ENCODE assay signal across 8 mouse cellular contexts in the genomic region with DNA sequence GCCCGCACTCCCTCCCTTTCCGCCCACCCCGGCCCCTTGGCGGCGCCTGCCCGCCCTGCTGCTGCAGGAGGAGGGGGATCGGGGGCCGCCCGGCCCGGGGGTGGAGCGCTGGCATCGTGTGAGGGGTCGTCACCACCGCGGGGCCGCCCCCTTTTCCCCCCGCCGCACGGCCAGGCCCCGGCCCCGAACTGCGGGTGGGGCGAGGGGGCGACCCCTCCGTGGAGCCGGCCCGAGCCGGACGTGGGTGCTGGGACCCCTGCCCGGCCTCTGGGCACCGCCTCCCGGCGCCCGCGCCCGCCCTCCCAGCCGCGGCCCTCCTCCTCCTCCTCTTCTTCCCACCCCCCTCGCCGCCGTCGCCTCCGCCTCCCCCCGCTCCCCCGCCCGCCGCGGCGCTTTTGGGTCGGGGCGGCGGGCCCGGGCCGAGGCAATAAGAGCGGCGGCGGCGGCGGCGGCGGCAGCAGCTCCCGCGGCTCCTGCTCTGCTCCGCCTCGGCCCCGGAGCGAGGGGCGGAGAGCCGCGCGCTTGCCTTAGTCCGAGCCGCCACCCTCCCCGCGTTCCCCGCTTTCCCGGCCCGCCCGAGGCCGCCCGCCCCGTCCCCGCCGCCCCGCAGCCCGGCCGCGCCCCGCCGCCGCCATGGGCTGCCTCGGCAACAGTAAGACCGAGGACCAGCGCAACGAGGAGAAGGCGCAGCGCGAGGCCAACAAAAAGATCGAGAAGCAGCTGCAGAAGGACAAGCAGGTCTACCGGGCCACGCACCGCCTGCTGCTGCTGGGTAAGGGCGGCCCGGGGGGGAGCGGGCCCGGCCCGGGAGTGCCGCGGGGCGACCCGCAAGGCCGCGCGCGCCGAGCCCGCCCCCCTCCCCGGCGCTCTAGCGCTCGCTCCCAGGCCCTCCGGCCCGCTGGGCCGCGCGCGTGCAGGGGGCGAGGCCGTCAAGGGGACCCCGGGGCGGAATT. TPM values are rescaled to one million over a fixed set of nuclear protein-coding genes. Genes with fewer than 3 reads are reported as not detected.
DNase-seq lines count a peak whose midpoint lies in the region; ATAC-seq lines count a peak whose summit lies in the region.

No protein-coding gene starts in this region.

- 0 out of 2 replicates have a peak, but pooled peaks cover 9% of the 10 kb centered on the region for H3K36me3 ChIP-seq in embryonic facial prominence, embryonic 13.5 days
- peaks cover 7% of the 10 kb centered on the region; the same call in 1 of the 2 replicates for H3K36me3 ChIP-seq in liver, embryonic 11.5 days (ENCODE audit: control insufficient read depth, insufficient read depth, low read length)
- no peaks in the 10 kb centered on the region for H3K36me3 ChIP-seq in stomach, embryonic 15.5 days

- ATAC-seq in embryonic facial prominence, embryonic 13.5 days (ENCODE audit: insufficient number of reproducible peaks, insufficient read depth, low FRiP score, low TSS enrichment, low read depth) = peak; percentile 91
- ATAC-seq in liver, embryonic 11.5 days (replicated peaks; ENCODE audit: low FRiP score) = peak; percentile 61
- peak; percentile 81 for ATAC-seq in stomach, embryonic 15.5 days (ENCODE audit: insufficient read depth, low FRiP score, low read depth)

- H3K4me2 ChIP-seq in embryonic facial prominence, embryonic 13.5 days = peak overlapping the region; percentile 72
- H3K4me2 ChIP-seq in liver, embryonic 11.5 days = peak overlapping the region; percentile 87
- peak overlapping the region; percentile 74 for H3K4me2 ChIP-seq in stomach, embryonic 15.5 days

- peaks cover 34% of the 10 kb centered on the region for H3K4me1 ChIP-seq in embryonic facial prominence, embryonic 13.5 days
- H3K4me1 ChIP-seq in liver, embryonic 11.5 days (replicated peaks; ENCODE audit: control insufficient read depth, insufficient read depth, low read length) = peaks cover 34% of the 10 kb centered on the region
- peaks cover 22% of the 10 kb centered on the region for H3K4me1 ChIP-seq in stomach, embryonic 15.5 days

- H3K9ac ChIP-seq in embryonic facial prominence, embryonic 13.5 days = peak overlapping the region; percentile 100
- H3K9ac ChIP-seq in liver, embryonic 11.5 days (ENCODE audit: low read depth, low read length) = peak overlapping the region; percentile 87
- peak overlapping the region; percentile 97 for H3K9ac ChIP-seq in stomach, embryonic 15.5 days

- H3K9me3 ChIP-seq in embryonic facial prominence, embryonic 13.5 days = peaks cover 3% of the 10 kb centered on the region; the same call in 1 of the 2 replicates
- H3K9me3 ChIP-seq in liver, embryonic 11.5 days (ENCODE audit: control insufficient read depth, low read length) = peaks cover 7% of the 10 kb centered on the region; the same call in 1 of the 2 replicates
- no peaks in the 10 kb centered on the region for H3K9me3 ChIP-seq in stomach, embryonic 15.5 days

- WGBS in embryonic facial prominence, embryonic 13.5 days = under 1% methylated on average over 84 of the region's 131 CpGs
- WGBS in liver, embryonic 11.5 days = under 1% methylated on average over 96 of the region's 131 CpGs
- WGBS in stomach, embryonic 15.5 days = 1% methylated on average over 74 of the region's 131 CpGs

- DNase-seq in 3134 (ENCODE audit: extremely low read depth, insufficient read length, low spot score) = peak; percentile 88
- DNase-seq in adrenal gland, postnatal 25 days = peak; percentile 91
- peak; percentile 67 for DNase-seq in heart, adult 8-10 months (ENCODE audit: low spot score)
- peak; percentile 74 for DNase-seq in kidney, adult 9 months
- DNase-seq in liver, embryonic 11.5 days (ENCODE audit: low spot score) = peak; percentile 87
- peak; percentile 88 for DNase-seq in neural tube, embryonic 10.5 days (ENCODE audit: extremely low spot score, low spot score)

- peak overlapping the region; percentile 83 for H3K4me3 ChIP-seq in embryonic facial prominence, embryonic 13.5 days
- peak overlapping the region; percentile 76 for H3K4me3 ChIP-seq in liver, embryonic 11.5 days (ENCODE audit: low read depth, low read length)
- peak overlapping the region; percentile 95 for H3K4me3 ChIP-seq in stomach, embryonic 15.5 days (replicated peaks)

- H3K27me3 ChIP-seq in embryonic facial prominence, embryonic 13.5 days = no peaks in the 10 kb centered on the region
- H3K27me3 ChIP-seq in liver, embryonic 11.5 days (replicated peaks; ENCODE audit: control insufficient read depth, insufficient read depth, low read length) = no peaks in the 10 kb centered on the region
- H3K27me3 ChIP-seq in stomach, embryonic 15.5 days (replicated peaks) = no peaks in the 10 kb centered on the region

- peak overlapping the region; percentile 99 for H3K27ac ChIP-seq in embryonic facial prominence, embryonic 13.5 days
- peak overlapping the region; percentile 99 for H3K27ac ChIP-seq in liver, embryonic 11.5 days (ENCODE audit: low read depth, low read length)
- peak overlapping the region; percentile 98 for H3K27ac ChIP-seq in stomach, embryonic 15.5 days

RNA-seq across cellular contexts. Expression of a gene that starts 16.6 kb away (rescaled TPM):
- total RNA-seq in adrenal gland, postnatal 25 days (2021) = 2.1 and 2.4 TPM in 2 replicates
- polyA plus RNA-seq in embryonic facial prominence, embryonic 13.5 days (2015; fragmentation: Nextera tagmentation; extraction: Ambion mirVana) = 17.1 and 20.3 TPM in 2 replicates
- total RNA-seq in heart, adult 8-10 months (2022) = 1 to 10 TPM; 1.3 to 1.7 (median 1.5) TPM
- 7.3 and 7.7 TPM in 2 replicates for polyA plus RNA-seq in liver, embryonic 11.5 days (2014; fragmentation: Nextera tagmentation; extraction: Ambion mirVana)
- 37.5 and 62.9 TPM in 2 replicates for polyA plus RNA-seq in stomach, embryonic 15.5 days (2015; fragmentation: Nextera tagmentation; extraction: Ambion mirVana)

RNA-seq across cellular contexts. Expression of a gene that starts 45.8 kb away (rescaled TPM):
- 2,468 and 2,497 TPM in 2 replicates for total RNA-seq in adrenal gland, postnatal 25 days (2021)
- polyA plus RNA-seq in embryonic facial prominence, embryonic 13.5 days (2015; fragmentation: Nextera tagmentation; extraction: Ambion mirVana) = 1,664 and 1,723 TPM in 2 replicates
- 1,000 to 10,000 TPM; 1,172 to 1,307 (median 1,221) TPM for total RNA-seq in heart, adult 8-10 months (2022)
- polyA plus RNA-seq in liver, embryonic 11.5 days (2014; fragmentation: Nextera tagmentation; extraction: Ambion mirVana) = 729 and 742 TPM in 2 replicates
- 1,615 and 1,630 TPM in 2 replicates for polyA plus RNA-seq in stomach, embryonic 15.5 days (2015; fragmentation: Nextera tagmentation; extraction: Ambion mirVana)

Comparison
In these comparisons a context has a peak if more than half of its experiments do, and no peak if none do; other contexts are left out.
1. Peak in every context shown above with its lines: DNase-seq, ATAC-seq, H3K4me3 ChIP-seq and H3K27ac ChIP-seq.